Mouse (Mus musculus) ovary, postnatal 36 days (tissue): ENCODE results near the gene Gm10031.
"Not testable (repeated sequence)": the region's sequence is repeated elsewhere in the genome, so short reads cannot be mapped to it uniquely, and the experiment has no call there.

Experiments used
- DNase-seq: peaks from one replicate; pipeline ENCODE4 v3.0.0; 2022; ENCODE audit warnings: low spot score, mixed read lengths

Gene Gm10031

DNA sequence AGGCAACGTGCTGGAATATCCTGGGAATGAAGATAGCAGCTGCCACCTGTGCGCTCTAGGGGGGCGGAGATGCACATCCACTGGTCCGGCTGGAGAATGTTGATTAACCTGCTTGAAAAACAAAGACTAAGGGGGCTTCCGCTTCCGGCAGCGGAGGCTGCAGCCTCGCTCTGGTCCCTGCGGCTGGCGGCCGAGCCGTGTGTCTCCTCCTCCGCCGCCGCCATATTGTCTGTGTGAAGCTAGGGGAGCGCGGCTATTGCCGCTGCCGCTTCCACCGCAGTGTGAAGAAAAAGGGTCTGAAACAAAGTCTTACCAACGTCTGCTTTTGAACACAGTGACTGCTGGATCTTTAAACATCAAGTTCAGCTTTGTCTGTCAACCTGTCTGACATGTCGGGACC lies at the start of gene Gm10031:
Gene Gm10031, plus strand, starts transcription at position 171 of the 400 bp plus-strand sequence.
- DNase-seq: not testable (repeated sequence)

GRCm38 (mm10) chr1:156474854-156475253 lies 49.0 kb upstream of the Gm10031 start:
- DNase-seq: no peak

GRCm38 (mm10) chr1:156476016-156476415 lies 47.8 kb upstream of the Gm10031 start:
- DNase-seq: peak; percentile 45

DNA sequence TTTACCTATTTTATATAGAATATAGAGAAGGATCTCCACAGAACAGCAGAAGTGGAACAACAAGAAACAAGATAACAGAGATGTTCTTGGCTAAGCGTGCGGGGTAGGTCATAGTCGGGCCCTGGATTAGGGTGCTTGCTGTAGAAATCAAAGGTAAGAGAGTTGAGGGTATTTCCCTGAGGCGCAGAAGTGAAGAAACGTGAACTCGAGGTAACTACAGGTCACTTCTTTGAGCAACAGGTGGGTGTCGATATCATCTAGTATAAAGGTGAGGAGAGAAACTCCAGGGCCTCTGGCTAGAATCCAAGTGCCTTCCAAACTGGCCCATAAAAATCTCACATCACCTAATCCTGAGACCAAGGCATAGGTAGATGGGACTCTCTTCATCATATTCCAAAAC lies 47.3 kb upstream of the Gm10031 start:
- DNase-seq: no peak

- no peak for DNase-seq
These were observed 42.0 kb upstream of the Gm10031 start for GRCm38 (mm10) chr1:156481826-156482225.

DNA sequence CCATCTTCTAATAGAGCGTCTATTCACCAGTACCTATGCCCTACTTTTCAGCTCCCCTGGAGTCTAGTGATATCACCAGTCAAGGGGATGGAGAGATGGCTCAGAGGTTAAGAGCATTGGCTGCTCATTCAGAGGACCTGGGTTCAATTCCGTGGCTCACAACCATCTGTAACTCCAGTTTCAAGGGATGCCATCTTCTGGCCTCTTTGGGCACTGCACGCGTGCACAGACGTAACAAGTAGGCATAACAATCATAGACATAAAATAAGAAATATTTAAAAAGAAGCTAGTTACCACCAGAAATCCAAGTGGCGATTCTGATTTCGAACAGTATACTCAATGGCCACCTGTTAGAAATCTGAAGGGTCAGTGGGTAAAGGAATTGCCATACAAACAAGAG lies 36.3 kb upstream of the Gm10031 start:
- no peak for DNase-seq

- no peak for DNase-seq
These were observed 35.8 kb upstream of the Gm10031 start for GRCm38 (mm10) chr1:156488031-156488430.

DNA sequence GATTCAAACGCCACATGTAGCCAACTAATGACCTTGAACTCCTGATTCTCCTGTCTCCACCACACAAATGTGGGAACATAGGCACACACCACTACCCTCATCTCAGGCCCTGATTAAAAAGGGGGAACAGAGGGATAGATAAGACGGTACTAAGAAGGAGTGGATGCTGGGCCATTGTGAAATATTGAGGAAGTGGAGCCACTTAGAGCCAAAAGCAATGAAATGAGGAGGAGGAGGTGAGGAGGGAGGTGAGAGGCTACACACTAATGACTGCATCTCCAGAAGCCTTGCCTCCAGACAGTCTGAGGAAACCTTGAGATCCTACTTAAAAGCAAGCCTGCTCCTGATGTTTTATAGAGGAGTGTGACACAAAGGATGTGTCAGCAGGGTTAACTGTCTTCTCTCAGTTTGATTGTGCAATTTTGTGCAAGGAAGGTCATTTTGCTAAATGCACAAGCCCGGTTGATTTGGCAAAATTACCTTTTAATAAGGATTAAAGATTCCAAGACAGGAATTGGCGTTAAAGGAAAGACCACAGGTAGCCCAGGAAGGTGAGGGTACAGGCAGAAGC lies 32.5 kb upstream of the Gm10031 start:
- DNase-seq: no peak

DNA sequence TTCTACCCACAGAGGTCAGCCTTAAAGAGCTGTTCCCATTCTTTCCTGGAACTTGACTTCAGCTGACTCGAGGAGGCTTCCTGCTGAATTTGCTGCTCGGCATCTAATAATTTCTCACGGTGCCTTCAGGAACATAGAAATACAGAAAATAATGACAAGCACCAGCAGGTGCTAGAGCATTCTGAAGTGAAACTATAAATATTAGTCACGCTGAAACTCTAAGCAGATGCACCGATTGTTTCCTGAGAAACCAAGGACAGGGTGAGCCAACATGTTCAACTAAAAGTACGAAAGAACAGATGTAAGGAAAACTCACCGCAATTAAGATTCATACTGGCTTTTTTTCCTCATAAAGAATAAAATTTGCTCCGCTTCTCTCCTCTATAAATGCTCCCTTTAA lies 28.8 kb upstream of the Gm10031 start:
- no peak for DNase-seq

DNA sequence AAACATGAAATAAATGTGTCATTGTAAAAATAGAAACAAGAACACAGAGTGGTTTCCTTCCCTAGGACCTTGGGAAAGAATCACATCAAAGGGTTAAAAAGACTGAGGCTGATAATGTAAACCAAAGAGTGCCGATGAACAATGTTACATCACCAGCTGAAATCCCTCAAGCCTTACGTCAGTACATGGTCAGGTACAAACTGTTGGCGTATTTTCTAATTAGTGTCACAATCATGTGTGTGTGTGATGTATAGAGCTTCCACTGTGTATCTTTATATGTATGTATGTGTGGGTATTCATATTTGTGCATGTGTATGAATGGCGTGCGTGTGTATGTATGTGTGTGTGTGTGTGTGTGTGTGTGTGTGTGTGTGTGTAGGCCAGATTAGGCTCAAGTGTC lies 26.9 kb upstream of the Gm10031 start:
- DNase-seq: no peak

- no peak for DNase-seq
These were observed 18.8 kb upstream of the Gm10031 start for GRCm38 (mm10) chr1:156504945-156505523.

- no peak for DNase-seq
These were observed 17.9 kb upstream of the Gm10031 start for GRCm38 (mm10) chr1:156505901-156506300.

DNA sequence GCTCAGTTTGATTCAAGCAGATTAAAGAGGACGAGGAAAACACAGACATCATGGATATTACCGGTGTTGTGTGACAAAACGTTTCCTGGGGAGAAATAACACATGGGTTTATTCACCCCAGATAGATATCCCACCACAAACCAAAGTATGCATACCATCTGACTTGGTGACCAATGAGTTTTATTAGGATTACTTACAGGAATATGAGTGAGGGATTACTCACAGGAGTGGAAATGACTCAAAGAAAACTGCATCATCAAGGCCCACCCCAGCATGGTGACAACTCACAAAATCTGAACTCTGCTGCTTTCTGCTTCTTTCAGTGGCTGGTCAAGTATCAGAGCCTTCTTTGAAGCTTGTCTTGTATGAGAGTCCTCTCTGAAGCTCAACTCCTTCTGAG lies 16.1 kb upstream of the Gm10031 start:
- DNase-seq: no peak

DNA sequence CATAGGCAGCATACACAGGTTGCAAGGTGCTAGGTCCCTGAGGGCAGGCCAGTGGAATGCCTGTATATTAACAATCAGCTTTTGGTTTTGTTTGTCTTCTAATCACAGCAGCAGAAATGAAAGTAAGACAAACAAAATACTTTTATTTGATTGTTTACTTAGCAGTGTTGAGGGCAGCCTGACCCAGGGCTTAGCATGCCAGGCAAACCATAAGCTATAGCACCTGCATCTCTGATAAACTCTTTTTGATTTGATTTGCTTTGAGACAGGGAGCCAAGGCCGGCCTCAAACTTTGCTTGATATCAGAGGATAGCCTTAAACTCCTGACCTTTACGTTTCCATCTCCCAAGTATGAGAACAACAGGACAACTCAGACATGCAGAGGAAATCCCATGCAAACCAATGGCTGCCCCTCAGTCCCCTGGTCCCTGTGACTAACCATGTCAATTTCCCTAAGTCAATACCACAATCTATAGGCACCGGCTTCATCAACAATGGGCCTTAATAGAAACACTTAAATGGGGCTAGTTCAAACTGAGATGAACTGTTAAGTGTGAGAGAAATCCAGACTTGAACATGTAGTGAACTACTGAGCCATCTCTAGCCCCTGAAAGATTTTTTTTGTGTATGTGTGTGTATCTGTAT lies 3.6 kb upstream of the Gm10031 start:
- DNase-seq: peak; percentile 25

- no peak for DNase-seq
These were observed 1.9 kb upstream of the Gm10031 start for GRCm38 (mm10) chr1:156521796-156522517.

- not testable (repeated sequence) for DNase-seq
These were observed 8.8 kb downstream of the Gm10031 start for GRCm38 (mm10) chr1:156532476-156533175.

GRCm38 (mm10) chr1:156533483-156533882 lies 9.7 kb downstream of the Gm10031 start:
- no peak for DNase-seq

DNA sequence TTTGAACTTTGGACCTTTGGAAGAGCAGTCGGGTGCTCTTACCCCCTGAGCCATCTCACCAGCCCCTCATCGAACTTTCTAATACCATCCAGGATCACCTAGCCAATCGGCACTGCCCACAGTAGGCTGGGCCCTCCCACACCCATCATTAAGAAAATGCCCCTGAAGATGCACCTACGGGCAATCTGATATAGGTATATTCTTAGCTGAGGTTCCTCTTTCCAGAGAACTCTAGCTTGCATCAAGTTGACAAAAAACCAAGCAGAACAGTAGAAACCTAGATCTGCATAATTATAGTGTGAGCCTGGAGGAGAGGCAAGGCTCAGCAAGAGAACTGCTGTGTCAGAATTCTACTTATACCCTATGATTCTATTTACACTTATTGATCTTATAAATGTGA lies 10.1 kb downstream of the Gm10031 start:
- DNase-seq: no peak

DNA sequence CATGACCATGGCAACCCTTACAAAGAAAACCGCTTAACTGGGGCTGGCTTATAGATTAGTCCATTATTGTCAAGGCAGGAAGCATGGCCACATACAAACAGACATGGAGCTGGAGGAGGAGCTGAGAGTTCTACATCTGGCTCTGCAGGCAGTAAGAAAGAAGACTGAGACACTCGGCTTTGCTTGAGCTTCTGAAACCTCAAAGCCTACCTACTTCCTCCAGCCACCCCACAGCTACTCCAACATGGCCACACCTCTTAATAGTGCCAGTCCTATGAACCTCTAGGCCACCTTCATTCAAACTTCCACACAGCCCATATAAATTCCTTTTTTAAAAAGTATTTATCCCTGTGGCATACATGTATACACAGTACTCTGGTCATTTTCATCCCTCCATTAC lies 13.2 kb downstream of the Gm10031 start:
- no peak for DNase-seq

DNA sequence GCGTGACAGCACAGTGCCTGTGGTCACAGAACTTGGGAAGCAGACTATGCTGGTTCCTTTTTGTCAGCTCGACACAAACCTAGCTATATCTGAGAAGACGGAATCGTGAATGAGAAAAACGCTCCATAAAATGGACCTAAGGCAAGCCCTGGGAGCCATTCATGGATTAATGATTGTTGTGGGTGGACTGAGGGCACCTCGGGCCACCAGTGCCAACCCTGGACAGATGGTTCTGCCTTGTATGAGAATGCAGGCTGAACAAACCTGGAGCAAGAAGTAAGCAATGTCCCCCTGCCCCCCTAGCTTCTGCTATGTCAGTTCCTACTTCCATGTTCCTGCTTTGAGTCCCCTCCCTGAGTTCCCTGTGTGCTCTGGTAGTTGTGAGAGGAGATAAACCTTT lies 13.9 kb downstream of the Gm10031 start:
- DNase-seq: no peak

DNA sequence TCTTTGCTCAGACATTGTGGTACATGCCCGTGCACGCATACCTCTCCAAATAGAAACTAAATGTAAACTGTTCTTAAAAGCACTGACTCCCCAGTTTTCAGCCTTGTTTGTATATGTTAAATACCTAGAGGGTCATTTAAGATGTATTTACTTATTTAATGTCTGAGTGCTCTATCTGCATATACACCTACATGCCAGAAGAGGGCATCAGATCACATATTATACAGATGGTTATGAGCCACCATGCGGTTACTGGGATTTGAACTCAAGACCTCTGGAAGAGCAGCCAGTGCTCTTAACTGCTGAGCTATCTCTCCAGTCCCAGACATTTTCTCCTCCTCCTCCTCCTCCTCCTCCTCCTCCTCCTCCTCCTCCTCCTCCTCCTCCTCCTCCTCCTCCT lies 14.6 kb downstream of the Gm10031 start:
- no peak for DNase-seq

- no peak for DNase-seq
These were observed 16.2 kb downstream of the Gm10031 start for GRCm38 (mm10) chr1:156539787-156540560.
